Mouse (Mus musculus) spleen, adult 2 months (tissue): ENCODE measurements around the gene Fzd7.

Source experiments
- CTCF ChIP-seq: fragments of 200-500 bp; IDR thresholded peaks from 2 replicates; pipeline ENCODE4 v1.5.1; 2011; ENCODE audit warnings: mild to moderate bottlenecking, inconsistent platforms; ENCODE audit not compliant: insufficient read depth, insufficient read length, insufficient replicate concordance; ENCODE audit errors: extremely low read depth
- POLR2A ChIP-seq: fragments of 200-500 bp; IDR thresholded peaks from 2 replicates; pipeline ENCODE4 v1.6.1; 2011; ENCODE audit warnings: low read depth, low read length, inconsistent platforms

DNA sequence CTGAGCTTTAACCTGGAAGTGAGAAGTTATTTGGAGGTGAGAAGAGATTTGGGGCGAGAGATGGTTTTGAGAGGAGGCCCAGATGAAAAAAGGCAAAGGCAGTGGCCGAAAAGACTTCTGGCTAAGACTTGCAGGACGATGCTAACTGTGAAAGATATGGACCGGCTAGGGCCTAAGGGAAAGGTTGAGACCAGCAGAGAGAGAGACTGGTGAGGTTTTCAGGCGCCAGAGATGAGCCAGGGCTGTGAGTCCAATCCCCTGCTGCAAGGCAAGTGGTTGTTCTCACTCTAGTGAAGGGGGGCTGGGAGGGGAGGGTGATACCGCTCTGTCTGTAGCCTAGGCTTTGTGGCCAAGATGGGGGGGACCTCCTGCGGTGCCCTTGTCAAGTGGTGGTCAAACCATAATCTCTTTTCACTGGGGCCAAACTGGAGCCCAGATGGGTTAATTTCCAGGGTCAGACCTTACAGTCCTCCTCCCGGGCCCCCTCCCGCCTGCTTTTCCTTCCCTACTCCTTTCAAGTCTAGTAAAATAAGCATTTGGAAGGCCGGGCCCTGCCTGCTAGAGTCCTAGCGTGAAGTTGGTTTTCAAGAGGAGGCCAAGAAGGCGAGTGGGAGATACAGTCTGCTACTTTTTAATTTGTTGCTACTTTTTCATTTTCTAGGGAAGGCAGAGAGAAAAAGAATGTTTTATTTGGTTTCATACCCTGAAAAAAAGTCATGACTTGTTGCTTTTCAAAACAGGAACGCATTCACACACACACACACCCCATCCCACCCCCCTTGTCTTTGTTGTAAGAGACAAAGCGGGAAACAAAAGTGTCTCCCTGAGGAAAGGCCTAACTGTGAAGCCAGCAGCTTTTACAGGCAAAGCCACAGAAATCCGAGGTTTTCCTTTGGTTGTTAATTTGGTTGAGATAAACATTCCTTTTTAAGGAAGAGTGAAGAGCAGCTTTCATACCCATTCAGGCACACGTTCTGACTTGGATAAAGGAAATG, 2.9 kb downstream of the Fzd7 start:
- TF ChIP-seq CTCF, result no peak
- no peak for TF ChIP-seq POLR2A
